Mouse (Mus musculus) CD8-positive naive resting alpha-beta T cell, adult 2 months (primary cell): ENCODE data around the gene Rnaset2b.
"Not testable (repeated sequence)": the region's sequence is repeated elsewhere in the genome, so short reads cannot be mapped to it uniquely, and the experiment has no call there.

Experiments used
- DNase-seq, 2 experiments: peaks; one replicate each; pipeline ENCODE4 v3.0.0; 2022; ENCODE audit warnings: low read depth in 2 of 2, low spot score in 2 of 2

Gene Rnaset2b

DNA sequence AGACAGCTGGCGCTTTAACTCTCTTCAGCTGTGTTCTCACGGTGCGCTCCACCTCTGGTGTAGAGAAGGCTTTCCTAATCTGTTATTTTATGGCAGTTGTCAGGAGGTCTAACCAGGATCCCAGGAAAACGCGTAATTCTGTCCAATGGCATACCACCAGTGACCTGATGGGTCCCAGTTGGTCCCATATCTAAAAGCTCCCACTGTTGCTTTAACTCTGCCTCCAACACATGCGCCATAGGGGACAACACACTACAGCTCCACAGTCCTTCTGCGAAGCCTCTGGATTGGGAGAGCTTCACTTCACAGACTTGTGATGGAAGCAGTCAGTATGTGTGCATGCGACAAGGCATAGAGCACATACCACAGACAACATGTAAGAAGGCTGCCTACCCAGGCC lies 9.7 kb downstream of the Rnaset2b start:
- DNase-seq = not testable (repeated sequence)

DNA sequence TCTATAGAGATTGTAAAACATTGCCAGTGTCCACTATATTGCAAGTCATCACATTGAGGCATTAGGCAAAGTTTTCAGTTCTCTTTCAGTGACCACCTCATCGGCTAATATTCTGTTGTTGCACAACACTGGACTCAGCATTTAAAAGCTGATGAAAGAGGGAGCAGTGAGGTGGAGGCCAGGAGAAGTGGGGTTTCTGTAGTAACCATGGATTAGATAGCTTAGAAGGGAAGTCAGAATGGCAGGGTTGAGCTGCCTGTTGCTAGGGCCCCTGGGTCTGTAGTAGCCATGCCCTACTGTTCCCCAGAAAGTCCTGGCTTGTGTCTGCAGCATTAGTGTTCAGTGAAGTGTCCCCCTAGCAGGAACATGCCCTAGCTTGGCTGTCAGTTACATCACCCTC lies 15.7 kb downstream of the Rnaset2b start:
- DNase-seq = not testable (repeated sequence)

DNA sequence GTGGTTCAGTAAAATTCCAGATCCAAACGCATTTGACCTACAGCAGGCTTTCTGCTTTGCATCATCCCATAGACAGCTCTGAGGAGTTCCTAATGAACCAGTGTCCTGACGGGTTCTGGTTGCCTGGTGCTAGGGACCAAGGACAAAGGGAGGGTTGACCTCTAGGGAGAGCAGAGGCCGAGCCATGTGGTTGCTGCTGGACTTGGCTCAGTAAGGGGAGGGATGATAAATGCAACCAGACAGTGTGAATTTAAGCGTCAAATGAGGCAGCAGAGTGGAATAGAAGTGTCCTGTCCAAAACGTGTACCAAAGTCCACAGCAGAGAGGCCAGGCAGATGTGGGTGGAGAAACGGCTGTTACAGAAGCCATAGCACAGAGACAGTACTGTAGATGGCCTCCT lies 25.1 kb downstream of the Rnaset2b start:
- not testable (repeated sequence) for DNase-seq

DNA sequence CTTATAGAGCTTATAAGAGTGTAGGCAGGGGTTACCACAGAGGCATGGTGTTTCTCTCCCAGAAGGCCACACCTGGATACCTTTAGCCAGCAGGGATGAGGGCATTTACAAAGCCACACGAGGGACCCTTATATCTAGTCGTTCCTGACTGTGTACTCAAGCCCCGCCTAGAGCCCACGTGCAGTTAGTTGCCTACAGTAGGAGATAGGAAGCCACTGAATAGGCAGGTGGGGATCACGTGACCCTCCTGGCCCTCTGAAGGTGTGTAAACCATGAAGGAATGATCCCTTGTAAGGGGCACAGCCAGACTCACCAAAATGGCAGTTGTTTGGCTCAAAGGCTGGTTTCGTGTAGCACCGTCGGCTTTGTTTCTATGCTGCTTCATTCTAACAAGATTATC lies 26.4 kb downstream of the Rnaset2b start:
- not testable (repeated sequence) for DNase-seq

DNA sequence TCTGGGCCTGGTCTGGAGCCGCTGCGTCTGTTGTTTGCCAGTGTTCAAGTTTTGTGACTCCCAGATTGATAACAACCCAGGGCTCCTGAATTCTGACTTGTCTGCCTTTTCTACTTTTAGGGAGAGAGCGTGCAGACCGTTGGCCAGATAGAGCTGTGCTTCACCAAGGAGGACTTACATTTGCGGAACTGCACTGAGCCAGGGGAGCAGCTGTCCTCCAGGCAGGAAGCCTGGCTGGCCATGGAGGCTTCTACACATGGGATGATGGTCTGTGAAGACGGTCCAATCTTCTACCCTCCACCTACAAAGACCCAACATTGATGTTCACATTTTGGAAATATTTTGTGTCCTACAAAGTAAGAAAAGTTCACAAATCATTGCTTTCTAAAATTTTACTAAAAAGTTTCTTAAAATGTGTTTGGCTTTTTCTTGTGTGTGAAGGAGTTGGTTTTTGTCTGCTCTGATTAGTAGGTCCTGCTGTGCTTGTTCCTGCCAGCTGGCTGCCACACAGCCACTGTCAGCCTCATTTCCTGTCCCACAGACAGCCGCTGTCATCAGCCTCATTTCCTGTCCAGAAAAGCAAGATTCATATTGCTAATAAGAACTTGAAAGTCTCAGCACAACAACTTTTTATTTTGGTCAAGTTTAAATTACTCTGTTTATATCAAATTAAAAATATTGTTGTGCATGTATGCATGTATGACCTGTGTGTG lies 27.5 kb downstream of the Rnaset2b start:
- not testable (repeated sequence) for DNase-seq

DNA sequence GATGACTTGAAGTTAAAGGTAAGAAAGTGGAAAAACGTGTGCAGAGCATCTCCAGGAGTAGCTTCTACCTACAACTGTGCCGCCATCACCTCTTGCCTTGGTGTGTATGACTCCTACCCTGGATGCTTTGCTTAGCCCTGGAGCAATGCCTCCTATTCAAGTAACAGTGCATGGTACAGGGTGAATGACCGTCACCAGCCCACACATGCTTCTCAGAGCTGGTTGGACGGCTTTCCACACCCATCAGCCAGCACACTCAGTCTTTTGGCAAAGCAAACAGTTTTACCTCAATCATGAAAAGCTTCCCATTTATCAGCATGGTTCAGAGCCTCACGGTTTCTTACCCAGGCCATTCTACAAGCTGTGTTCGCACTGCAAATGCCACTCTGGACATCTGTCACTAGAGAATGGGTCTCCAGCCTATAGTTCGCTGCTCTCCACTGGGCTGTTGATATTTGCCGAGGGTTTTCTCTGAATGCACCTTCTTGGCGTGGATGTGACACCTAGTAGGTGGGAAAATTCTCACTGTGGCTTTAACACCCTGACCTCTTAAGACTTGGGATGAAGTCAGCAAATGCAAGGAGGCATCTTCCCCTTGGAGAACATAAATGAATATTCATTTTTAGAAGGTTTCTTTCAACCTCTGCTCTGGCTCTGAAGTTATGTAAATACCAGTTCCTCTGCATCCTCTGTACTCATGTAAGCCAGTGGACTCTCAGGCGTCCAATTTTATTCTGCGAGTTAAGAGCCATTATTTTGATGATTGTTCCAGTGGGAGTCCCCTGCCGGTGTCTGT lies 31.6 kb downstream of the Rnaset2b start:
- not testable (repeated sequence) for DNase-seq

DNA sequence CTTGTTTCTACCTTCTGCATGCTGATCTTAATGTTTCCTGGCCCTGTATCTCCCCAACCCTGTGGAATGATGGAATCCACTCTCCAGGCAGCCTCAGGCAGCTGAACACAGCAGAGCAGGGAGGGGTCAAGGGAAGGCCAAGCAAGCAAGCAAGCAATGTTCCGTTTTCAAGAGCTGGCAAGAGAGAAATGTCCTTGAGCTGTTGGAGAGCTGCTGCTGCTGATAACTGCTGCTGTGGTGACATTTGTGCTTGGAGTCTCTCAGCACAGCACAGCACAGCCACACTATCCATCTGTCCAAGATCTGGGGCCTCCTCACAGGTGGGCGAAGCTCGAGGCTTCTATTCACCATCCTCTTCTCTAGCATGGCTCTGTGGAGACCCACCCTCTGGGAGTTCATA lies 33.0 kb downstream of the Rnaset2b start:
- not testable (repeated sequence) for DNase-seq

DNA sequence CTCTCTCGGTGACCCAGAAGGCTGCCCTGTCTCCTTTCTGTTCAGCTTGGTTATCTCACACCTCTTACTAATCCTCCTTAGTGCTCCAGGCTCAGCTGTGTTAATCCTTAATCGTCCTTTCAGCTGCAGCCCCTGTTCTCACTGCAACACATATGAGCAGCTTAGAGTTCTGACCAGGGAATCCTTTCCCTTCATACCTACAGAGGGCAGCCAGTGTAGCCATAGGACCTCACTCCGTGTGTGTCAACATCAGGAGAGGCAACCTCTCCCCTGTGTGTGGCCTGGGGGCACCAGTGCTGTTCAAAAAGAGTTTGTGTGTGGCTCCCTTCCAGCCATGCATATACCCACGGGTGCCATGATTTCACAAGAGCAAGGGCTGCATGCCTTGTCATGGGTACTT lies 35.2 kb downstream of the Rnaset2b start:
- not testable (repeated sequence) for DNase-seq

DNA sequence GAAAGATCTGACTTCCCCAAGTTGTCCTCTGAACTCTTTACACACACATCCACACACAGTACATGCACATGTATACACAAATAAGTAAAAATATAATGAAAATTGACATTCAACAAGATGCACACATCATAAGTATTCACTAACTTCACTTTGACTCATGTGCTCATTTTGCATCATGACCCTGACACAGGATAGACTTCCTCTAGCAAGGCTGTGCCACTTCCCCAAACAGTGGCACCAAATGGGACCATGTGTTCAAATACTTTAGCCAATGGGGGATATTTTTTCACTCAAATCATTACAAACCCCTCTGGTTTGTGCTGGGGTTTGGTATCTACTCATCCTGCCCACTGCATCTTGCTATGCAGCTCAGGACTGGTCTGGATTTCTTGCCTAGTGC lies 38.5 kb downstream of the Rnaset2b start:
- not testable (repeated sequence) for DNase-seq

DNA sequence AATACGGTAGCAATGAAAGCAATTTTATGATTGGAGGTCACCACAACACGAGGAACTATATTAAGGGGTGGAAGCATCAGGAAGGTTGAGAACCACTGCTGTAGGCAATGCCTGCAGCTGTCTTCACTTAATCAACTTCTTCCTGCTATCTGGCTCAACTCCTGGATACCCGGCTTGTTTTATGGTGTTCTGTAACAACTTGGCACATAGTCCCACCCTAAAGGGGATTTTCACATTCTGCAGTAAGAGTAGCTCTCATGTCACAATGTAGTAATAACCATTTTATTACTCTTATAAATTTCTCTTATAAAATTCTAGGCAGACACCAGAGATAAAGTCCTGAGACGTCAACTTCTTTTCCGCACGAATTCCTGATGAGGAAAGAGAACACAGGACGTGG lies 39.0 kb downstream of the Rnaset2b start:
- not testable (repeated sequence) for DNase-seq

DNA sequence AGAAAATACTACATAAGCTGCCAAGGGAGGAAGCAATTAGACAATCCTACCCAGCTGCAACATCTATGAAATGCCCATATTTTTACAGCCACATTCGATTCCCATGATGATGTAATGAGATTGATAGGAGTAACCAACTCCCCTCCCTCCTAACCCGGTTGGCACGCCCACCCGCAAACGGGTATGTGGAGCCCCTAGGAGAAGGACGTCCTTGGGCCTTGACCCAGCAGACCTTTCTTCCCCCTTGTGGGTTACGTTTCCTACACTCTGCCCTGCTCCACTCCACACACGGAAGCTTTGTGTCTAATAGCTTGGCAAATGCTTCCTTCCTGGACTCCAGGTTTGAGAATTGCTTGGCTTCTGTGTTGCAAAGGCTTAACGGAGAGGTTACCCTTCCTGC lies 39.5 kb downstream of the Rnaset2b start:
- not testable (repeated sequence) for DNase-seq

DNA sequence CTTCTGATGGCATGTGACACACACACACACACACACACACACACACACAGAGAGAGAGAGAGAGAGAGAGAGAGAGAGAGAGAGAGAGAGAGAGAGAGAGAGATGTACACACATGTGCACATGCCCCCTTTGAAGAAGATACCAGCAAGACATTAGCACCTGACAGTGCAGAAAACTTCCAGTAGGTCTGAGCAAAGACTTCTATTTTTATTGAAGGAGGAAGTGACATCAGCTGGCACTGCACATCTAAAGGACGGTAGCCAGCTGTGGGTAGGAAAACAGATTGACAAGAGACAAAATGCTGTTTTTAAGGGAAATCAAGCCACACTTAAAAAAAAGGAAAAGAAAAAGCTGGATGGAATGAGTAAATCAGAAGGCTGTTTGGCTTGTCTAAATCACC lies 43.8 kb downstream of the Rnaset2b start:
- DNase-seq = not testable (repeated sequence)

DNA sequence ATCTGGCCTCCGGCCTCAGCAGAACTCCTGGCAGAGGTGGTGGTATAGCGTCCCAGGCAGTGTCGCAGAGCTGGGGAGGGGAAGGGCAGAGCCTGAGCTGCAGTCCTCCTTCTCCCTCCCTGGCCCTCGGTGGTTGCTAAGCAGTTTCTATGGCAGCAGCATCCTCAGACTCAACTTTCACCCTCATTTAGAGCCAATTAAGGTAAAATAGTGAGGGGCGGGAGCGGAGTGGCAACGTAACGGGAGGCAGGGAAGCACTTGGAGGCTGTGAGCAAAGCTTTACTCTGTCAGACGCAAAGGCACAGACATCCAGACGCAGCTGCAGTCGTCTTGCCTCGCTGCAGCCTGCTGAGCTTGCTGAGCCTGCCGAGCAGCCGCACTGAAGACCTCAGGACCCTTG lies 54.8 kb downstream of the Rnaset2b start, which contains the start of gene Gm1604a:
TSS of gene Gm1604a (plus strand) at position 312 of the 400 bp plus-strand sequence.
- not testable (repeated sequence) for DNase-seq

DNA sequence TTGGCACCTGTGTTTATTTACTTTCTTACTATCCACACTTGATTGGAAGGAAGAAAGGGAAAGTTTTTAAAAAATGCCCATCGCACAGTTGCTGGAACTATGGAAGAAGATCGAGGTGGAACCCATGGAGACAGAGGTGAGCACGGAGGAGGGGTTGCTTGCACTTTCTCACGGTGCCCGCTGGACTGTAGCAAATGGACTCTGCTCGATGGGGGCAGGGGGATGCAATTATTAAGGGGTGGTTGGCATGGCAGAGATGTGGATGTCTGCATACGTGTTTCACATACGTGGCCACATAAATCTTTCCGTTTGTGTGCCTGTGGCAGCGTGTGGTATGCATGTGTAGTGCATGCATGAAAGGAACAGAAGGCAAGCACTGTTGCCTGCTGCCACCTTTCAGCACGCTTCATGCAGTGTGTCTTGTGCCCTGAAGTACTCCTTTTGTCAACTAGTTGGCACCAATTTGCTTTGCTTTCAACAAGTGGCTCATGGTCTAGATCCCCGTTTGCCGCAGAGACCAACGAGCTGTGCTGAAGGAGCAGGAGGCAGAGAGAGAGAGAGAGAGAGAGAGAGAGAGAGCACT lies 55.4 kb downstream of the Rnaset2b start:
- not testable (repeated sequence) for DNase-seq

DNA sequence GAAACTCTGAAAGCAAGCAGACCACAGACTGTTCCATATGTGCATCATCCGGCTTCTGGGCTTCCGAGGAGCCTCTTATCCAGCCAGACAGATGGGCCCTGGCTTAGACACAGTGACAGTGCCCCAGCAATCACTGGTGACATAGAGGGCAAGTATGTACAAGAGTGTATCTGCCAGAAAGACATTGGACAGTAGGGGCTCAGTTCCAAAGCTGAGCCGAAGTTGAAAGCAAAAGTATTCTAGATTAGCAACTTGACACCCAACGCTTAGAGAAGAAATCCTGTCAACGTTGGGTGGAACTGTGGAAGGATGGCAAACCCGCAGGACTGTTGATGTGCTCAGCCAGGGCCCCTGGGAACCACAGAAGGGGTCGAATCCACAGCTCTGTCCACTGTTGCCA lies 59.8 kb downstream of the Rnaset2b start:
- DNase-seq = not testable (repeated sequence)

DNA sequence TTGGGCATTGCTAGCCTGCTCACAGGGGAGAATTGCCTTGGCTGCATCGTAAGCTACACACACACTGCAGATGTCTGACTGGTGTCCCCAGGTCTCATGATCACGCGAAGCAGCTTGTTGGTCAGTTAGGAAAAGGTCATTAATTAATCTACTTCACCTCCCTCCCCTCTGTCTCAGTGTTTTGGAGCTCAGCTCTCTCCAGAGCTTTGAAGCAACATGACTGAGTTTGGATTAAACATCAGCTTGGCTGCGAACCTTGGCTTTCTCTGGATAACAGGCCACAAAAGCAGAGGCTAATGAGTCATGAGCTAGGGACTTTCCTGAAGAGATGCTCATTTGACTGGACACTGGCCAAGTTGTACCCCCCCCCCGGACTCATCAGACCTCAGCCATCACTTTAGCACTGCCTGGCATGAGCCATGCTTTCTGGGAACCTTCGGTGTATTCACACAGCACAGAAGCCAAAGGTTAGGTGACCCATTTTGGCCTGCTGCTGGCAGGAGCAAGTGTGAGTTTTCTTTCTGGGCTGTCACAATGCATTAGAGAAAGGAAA lies 60.3 kb downstream of the Rnaset2b start:
- DNase-seq = not testable (repeated sequence)

DNA sequence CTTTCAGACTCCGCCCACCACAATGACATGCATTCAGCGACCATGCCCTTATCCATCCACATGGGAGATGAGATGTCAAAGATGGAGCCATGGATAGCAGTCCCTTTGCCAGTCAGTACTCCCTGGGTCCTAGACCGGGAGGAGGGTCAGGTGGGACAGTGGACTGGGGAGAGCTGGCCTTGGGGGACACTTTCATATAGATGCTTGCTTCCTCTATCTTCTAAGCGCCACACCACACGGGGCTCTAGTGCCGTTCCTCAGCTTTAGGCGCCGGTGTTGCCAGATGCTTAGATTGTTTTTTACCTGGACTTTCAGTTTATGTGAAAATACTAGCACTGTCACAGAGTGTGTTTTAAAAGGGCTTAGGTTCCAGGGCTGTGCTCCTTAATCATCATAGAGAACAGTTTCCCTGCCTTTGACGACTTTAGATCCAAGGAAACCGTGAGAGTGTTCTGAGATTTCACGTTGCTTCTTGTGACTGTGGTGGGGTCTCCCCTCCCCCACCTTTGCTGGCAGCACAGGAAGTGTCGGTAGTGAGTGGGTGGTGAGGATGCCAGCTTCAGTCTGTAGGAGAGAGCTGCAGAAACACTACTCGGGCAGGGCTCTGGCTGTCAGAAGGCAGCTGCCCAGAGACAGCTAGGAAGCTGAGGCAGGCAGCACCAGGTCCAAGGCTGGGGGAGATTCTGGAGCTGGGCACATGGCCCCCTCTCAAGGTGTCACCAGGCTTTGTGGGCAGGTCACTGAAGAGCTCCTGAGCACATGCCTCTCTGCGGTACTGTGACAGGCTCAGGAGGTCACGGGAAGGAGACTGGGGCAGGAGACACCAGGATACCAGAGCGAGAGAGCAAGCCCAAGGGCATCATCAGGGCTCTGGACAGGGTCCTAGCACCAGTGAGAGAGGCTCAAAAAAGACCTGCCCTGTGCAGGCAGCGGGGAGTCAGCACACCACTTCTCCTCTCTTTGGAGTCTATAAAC lies 63.0 kb downstream of the Rnaset2b start:
- DNase-seq = not testable (repeated sequence)
